Mouse (Mus musculus) kidney, postnatal 25 days (tissue): ENCODE measurements around the gene Ech1.
A peak's percentile ranks its signal among the peaks of the same experiment; 100 is the strongest.

Experiments used
- DNase-seq, 2 experiments: peaks; one replicate each; pipeline ENCODE4 v3.0.0; 2021; ENCODE audit warnings: mixed read lengths in 2 of 2

Ech1 gene

DNA sequence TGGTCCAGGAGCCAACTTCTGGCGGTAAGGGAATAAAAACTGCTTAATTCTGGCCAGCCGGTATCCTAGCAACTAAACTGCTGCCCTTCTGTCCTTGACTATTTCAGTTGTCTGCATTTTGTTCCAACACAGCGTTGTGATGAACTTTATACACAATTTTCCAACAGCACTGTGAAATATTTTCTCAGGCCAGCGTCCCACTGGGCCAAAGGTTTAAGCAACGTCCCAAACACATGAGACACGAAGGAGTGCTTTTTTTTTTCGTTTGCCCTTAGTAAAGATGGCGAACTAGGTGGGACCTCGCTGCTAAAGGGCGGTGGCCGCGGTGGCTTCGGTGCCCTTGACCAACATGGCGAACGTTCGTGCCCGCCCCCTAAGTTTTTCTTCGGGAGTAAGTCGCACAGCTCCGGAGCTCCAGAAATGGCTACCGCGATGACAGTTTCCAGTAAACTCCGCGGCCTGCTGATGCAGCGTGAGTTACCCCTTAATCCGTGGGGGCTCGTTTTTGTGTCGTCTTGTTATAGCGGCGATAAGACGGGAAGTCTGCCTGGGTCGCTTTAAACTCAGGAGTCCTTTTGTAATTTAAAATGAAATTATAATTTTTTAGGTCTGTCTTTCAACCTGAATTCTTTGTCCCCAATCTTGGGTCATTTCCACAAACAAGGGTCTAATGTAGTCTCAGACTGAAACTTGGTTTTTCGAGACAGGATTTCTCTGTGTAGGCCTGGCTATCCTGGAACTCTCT lies at the start of gene Ech1:
TSS of gene Ech1 (plus strand) at position 277 of the 745 bp plus-strand sequence.
- peak; percentile 95 for DNase-seq

DNA sequence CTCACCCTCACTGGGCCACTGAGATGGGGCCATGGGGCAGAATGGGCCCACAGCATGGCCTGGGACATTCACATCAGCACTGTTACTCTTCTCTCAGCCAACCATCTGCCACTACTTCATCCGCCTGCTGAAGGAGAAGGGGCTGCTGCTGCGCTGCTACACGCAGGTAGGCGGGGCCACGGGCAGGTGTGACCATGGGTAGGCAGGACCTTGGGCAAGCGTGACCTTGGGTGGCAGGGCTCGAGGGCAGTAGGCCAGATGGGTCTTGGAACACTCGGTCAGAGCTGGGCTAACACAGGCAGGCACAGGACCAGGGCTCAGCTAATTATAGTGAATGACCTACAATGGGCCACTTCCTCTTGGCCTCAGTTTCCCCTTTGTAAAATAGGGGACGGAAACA lies 46.2 kb upstream of the Ech1 start:
- DNase-seq: no peak

DNA sequence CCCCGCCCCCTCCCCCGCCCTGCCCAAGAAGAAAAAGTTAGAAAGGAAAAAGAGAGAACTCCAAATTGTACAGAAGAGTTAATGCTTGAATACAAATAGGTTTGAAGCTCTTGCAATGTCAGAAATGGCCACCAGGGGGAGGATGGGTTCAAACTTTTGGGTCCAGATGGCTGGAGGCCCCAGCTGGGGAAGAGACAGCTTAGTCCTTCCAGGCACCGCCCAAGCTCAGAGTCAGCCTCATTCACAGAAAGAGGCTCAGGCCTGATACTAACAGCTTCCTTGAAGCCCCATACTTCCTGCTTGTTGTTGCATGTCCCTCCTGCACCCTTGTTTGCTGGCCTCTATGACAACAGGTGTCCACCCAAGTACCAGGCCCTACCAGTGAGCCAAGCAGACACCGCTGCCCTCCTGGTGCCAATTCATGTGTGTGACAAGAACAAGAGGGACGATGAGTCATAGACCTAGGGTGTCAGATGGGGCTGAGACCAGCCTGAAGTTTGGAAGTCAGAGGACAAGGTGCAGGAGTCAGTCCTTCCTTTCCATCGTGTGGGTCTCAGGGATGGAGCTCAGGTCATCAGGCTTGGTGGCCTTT lies 44.9 kb upstream of the Ech1 start:
- peak; percentile 84 to 94 for DNase-seq

DNA sequence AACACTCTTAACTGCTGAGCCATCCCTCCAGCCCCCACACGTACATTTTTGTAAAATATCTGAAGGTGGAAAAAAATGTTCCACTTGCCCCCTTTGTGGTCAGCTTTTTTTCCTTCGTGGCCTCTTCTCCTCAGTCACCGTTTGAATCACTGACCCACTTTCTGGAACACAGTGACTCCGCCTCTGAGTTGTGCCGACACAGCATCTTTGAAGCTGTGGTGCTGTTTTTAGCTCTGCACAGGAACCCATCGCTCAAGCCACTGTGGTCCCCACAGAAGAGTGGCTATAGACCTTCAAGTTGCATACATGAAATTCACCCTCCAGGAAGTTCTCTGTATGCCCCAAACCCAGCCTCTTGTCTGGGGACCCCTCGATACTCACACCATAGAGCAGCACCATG lies 44.2 kb upstream of the Ech1 start:
- peak in 1 of 2 experiments; percentile 43 for DNase-seq

DNA sequence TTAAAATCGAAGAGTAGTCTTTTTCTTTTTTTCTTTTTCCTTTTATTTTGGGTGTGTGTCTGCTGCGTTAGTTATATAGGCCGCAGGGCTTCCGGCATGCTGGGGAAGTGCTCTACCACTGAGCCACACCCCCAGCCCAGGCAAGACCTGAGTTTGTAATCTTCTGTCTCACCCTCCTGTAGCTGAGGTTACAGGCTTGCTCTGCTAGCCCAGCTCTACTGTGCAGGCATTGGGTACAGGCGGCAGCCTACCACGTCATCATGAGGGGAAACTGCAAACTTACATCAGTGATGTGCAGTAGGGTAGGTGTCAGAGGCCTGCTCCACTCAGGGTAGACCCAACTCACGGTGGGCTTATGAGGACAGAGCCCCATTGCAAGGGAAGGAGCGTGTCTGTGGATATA lies 43.8 kb upstream of the Ech1 start:
- DNase-seq: no peak

DNA sequence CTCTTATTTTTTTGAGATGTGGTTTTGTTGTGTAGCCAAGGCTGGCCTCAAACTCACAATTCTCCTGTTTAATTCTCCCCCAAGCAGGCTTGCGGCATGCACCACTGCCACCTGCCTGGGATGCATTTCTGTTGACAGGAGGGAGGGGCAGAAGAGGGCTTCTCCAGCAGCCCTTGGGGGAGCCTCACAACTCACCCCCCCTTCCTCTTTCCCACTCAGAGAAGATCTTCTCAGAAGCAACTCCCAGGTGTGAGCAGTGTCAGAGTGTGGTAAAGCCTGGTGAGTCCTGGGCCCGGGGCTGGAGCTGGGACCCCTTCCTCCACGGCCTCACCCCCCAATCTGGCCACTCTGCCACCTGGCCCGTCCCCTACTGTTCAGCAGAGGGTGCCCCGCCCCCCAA lies 39.9 kb upstream of the Ech1 start:
- no peak for DNase-seq

DNA sequence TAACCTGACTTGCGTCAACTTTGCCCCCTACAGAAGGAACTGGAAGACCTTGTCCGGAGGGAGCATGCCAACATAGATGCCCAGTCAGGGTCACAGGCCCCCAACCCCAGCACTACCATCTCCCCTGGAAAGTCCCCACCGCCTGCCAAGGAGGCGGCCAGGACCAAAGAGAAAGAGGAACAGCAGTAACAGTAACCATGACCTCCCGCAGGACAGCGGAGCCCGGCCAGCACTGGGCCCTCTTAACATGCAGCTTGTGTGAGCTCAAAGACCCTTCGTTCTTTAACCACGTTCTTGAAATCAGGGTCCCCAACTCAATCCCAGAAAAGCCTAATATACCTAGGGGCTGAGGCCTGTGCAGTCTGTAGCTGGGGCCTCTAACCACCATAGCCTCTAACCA lies 37.1 kb upstream of the Ech1 start:
- no peak for DNase-seq

DNA sequence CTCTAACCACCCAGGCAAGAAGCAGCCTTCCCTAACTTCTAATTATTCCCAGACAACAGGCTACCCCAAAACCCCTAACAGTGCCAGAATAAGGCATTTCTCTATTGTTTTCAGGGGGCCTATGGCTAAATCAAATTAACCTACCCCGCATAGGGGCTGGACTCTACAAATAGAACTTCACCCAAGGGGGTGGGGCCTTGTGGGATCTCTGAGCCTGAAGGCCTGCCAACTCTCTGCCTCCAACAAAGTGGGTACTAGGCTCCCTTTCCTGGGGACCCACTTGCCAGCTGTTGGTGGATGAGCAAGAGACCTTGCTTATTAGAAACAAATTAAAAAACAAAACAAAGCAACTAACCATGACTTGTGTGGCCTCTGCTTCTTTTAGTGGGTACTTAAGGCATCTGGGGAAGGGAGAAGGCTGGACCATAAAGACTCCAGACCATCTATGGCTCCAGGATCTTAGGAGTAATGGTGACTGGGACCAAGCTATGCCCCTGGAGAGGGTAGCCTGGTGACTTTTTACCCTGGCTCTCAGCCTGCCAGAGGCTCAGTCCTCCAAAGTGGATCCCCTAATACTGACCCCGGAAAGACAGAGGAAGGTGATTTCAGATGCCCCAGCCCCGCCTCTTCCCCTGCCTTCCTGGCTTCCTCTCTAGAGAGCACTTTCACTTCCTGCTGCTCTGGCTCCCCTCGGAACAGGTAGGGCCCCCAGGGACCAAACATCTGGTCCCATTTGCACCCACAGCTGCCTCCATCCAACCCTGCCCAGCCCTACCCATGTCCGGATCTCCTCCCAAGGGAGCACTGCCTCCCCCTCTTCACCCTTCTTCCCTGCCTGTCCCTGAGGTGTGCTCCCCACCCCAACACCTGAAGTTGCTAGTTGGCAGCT lies 36.5 kb upstream of the Ech1 start, which contains the start of gene Rinl:
TSS of gene Rinl (plus strand) at position 663 of the 889 bp plus-strand sequence.
- no peak for DNase-seq

DNA sequence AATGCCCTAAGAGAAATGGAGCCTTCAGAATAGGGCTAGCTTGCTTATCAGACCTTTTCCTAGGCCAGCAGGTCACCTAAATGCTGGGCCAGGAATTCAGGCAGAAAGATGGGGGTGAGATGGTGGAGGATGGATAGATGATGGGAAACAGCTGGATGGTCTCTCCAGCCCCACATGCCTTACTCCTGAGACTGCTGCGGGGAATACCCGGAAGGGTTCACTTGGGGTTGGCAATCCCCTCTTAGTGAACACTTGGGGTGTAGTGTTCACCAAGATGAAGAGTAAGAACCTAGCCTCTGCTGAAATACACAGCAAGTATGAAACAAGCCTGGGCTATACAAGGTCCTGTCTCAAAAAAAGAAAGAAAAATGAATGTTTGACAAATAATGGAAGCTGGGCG lies 35.8 kb upstream of the Ech1 start:
- DNase-seq: no peak

DNA sequence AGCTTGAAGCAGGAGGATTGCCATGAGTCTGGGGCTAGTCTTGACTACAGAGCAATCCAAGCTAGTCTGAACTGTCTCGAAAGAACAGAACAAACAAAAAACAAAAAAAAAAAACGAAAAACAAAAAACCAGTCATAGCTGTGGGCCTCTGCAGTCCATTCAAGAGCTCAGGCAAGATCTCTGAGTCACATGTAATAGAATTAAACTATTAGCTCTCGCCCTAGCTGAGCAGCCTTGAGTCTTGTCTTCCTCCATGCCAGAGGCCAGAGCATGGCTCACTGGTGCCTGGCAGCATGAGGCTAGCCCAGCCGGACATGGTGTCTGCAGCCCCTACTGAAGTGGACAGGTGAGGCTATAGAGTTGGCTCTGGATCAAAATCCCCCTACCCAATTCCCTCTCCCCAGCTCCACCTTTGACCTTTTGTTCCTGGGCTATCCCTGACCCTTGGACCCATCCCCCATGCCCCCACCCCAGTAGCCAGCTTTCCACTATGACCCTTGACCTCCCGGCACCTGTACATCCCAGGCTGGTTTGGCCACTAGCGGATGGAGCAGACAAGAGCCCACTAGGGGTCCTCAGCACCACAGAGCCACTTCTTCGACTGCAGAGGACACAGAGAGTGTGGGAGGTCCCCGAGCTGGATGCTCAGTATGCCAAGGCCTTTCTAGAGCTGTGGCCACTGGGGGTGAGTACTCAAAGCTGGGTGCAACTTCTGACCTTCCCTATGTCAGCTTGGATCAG lies 34.8 kb upstream of the Ech1 start:
- peak; percentile 46 to 72 for DNase-seq

DNA sequence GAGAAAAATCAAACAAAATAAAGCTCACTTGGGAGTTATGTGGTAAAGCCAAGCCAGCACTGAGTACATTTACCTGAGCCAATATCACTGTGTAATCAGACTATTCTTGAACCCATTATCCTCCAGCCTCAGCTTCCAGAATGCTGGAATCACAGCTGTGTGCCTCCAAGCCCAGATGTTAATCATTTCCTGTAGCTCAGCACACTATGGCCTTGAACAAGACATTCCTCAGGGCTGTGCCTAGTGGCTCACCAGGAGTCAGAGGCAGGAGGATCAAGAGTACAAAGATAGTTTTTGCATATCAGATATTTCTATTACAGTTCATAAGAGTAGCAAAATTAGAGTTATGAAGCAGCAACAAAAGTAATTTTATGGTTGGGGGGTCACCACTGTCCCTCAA lies 33.3 kb upstream of the Ech1 start:
- DNase-seq: no peak

DNA sequence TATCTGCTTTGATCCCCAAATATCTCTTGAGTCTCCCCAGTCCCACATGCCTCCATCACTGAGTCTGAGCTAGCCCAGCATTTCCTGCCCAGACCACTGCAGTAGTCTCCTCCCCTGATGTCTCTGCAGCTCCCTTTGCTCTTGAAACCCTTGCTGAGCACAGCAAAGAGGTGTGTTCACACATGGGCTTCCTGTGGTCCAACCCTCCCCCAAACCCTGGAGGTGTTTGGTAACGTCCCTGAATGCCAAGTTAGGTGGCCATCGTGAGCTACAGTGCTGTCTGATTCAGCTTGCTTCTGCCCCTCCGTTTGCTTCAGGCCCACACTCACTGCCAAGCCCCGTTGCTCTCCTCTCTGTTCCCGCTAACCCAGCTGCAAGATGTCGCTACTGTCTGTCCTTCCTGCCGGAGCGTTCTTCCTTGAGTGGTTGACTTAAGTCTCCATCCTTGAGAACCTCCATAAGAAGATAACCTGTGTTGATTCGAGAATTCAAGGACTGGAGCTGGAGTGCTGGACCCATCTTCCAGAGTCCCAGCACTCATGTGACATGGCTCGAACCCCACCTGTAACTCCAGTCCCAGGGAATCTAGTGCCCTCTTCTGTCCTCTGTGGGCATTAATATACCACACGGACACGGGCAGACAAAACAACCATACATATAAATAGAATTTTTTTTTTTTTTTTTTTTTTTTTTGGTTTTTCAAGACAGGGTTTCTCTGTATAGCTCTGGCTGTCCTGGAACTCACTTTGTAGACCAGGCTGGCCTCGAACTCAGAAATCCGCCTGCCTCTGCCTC lies 32.4 kb upstream of the Ech1 start:
- DNase-seq: no peak

DNA sequence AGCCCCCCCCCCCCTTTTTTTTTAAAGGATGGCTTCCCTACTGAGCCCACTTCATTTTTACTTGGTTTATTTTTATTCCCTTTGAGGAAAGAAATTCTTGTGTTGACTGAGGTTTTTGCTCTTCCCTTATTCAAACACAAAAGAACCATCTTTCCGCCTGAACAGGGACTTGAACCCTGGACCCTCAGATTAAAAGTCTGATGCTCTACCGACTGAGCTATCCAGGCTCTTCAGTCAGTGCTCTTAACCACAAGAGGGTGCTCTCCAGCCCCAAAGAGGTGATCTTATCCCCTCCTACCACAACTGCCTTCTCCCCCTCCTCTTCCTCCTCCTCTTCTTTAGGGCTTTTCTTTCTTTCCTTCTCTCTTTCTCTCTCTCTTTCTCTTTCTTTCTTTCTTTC lies 31.2 kb upstream of the Ech1 start:
- peak; percentile 62 for DNase-seq

DNA sequence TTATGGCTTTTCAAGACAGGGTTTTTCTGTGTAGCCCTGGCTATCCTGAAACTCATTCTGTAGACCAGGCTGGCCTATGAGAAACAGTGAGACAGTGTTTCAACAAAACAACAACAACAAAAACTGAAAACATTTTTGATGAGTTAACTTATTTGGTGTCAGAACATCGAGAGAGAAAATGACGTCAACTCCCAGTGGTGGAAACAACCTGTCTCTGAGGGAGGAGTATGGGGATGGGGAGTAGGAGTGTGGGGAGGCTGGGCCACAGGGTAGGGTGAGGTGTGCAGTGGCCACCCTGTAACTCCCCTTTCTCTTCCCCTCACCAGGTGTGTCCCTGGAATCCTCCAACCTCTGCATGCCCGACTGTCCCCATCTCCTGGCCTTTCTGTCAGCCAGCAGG lies 30.5 kb upstream of the Ech1 start:
- DNase-seq: no peak

DNA sequence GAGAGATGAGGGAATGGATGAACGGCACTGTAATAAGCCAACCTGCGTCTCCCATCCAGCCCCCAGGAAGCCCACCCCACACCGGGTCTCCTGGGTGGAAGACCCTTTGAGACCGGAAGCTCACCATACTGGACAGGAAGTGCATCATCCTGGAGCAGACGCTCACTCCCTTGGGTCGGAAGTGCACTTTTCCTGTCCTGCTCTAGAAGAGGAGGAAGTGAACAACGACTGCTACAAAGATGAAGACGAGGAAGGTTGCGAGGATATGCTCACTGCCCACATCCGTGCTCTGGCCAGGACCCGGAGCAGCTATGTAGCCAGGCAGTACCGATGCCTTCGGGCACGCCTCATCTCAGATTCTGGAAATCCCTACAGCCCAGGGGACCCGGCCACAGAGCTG lies 29.2 kb upstream of the Ech1 start:
- DNase-seq: no peak

DNA sequence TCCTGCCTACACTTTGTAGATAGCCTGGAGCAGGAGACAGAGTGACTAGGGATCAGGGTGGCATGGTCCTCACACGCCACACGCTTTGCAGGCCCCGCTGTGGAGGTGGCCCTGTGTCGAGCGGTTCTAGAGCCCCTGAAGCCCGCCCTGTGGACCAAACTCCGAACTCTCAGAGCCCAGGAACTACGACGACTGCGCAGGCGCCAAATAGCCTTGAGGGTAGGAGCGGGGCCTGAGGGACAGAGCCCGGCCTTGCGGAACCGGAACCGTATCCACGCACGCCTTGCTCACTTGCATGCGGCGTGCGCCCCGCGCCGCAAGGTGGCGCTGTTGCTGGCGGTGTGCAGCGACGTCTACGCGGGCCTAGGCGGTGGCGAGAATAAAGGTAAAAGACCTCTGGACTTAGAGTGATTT lies 28.4 kb upstream of the Ech1 start:
- peak; percentile 89 to 91 for DNase-seq

DNA sequence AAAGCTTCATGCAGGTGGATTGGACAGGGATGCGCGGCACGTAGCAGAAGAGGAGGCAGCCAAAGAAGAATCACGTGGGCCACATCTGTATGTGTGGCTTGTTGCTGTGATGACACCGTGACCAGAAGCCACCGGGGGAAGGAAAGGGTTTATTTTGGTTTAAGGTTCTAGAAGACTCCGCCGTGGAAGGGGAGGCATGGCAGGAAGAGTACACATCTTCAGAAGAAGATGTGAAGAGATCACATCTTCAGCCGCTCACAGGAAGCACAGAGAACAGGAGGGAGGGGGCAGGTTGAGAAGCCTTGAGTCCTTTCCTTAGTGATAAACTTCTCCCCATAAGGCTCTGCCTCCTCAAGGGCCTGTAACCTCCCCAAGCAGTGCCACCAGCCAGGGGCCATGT lies 25.0 kb upstream of the Ech1 start:
- no peak for DNase-seq

DNA sequence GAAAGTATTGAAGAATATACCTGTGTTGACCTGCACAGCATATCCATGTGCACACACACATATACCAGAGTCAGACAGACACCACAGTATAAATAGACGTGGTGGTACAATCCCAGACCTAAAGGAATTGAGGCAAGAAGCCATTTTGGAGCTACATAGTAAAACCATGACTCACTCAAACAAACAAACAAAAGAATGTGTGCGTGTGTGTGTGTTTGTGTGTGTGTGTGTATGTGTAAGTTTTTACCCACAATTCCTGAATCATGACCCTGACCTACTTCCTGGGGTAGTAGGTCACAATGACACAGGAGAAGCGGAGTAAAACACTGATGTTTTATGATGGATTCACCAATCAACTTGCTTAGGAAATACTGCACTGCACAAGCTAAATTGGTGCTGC lies 23.6 kb upstream of the Ech1 start:
- DNase-seq: no peak

DNA sequence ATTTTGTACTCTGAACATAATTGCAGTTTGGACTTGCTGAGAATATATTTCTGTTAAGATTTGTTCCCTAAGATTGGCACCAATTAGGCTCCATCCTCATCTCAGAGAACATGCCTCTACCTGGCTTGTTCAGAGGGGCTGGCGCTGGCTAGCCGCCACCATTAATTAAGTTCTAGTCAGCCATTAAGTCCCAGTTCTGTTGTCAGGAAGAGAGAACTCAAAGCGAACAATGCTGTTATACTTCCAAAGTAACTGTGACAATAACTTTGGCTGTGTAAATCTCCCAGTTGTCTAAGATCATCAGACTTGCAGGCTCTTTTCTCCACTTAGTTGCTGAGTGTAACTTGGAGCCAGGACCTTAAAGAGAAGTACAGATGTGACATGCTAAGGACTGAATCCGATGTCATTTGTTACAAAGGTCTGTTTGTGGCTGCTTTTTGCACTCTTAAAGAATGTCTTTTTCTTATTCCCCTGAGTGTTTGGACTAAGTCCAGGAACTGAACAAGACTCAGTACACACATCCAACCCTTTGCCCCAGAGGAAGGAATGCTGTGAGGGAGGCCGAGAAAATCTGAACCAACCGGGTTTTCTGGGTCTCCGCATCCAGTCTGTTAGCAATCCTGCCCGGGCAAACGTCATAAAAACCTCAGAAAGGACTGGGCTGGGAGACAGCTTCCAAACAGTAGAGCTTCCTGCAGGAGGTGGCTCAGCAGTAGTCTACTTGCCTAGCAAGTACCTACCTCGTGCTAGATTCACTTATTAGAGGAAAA lies 22.9 kb upstream of the Ech1 start:
- DNase-seq: peak; percentile 73 to 87

DNA sequence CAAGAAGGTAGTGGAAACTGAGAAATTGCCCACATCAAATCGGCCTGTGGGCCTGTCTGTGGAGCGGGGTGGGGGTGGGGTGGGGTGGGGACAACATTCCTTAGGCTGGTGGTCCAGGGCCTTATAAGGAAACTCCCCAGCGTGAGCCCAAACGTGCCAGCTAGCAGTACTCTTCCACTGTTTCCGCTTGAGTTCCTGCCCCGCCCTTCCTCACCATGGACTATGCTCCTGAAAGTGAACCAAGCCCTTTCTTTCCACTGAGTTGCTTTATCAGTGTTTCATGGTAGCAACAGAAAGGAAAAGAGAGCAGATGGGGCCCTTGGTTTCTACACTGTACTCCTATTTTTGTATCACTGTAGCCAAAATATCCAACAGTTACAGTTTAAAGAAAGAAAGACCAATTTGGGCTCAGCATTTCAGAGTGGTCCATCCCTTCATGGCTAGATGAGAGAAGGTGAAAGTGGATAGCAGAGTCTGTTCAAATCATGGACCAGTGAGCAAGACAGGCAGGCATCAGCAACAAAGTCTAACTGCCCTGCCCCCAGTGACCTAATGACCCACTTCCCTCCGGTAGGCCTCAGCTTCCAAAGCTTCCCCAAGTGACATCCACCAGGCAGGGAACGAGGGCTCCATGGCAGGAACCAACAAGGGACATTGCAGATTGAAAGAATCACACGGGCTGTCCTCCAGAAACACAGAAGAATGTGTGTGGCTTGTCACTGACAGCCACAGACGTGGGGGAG lies 22.0 kb upstream of the Ech1 start:
- peak; percentile 86 to 92 for DNase-seq

DNA sequence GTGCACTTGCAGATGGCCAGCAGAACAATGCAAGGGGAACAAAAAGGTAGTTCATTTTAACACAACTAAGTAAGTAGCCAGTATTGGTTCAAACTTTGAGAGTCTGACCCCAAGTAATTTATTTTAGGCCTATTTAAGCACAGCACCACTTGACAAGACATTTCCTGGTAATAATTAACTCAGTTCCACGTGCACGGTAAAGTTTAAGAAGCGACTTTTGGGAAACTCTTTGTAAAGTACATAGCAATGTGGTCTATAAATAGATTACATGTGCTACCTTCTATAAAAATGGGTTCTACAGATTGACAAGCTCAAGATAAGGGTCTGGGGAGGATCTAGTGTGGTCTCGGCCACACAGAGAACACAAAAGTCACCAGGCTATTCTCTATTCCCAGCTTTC lies 21.3 kb upstream of the Ech1 start:
- DNase-seq: no peak
